In genomic region chr10:128495270-128495669, GRCm38 (mm10) we compare ENCODE assay signal across 1 mouse cellular context.
A peak's percentile ranks its signal among the peaks of the same experiment; 100 is the strongest.
TF ChIP-seq lines count a peak whose summit lies in the region.

No protein-coding gene starts in this region.

TF ChIP-seq in CH12.LX, 34 proteins besides CTCF, POLR2A, EP300 and RAD21:
- no peak for TF ChIP-seq ZMIZ1 (IDR thresholded peaks at IDR 0.05; ENCODE audit: low read depth, low read length)
- no peak for TF ChIP-seq RCOR1 (conservative IDR thresholded peaks at IDR 0.05; ENCODE audit: low read depth, low read length)
- 0 out of 2 replicates have a peak, but pooled peaks have one; percentile 6 for TF ChIP-seq ETS1 (conservative IDR thresholded peaks at IDR 0.05; ENCODE audit: low read depth, low read length)
- peak; percentile 88 for TF ChIP-seq ZNF384 (IDR thresholded peaks at IDR 0.05; ENCODE audit: low read depth, low read length)
- TF ChIP-seq MAZ (IDR thresholded peaks at IDR 0.05; ENCODE audit: low read depth, low read length), result 0 out of 2 replicates have a peak, but pooled peaks have one; percentile 24
- TF ChIP-seq ZKSCAN1 (IDR thresholded peaks at IDR 0.05; ENCODE audit: borderline replicate concordance, low read depth, low read length), result no peak
- TF ChIP-seq MEF2A (IDR thresholded peaks at IDR 0.05; ENCODE audit: borderline replicate concordance, low read depth, low read length), result 0 out of 2 replicates have a peak, but pooled peaks have one; percentile 20
- no peak for TF ChIP-seq NRF1 (IDR thresholded peaks at IDR 0.05; ENCODE audit: low read depth, low read length)
- 0 out of 2 replicates have a peak, but pooled peaks have one; percentile 19 for TF ChIP-seq IRF4 (IDR thresholded peaks at IDR 0.05; ENCODE audit: low read depth, low read length)
- TF ChIP-seq TCF12 (IDR thresholded peaks at IDR 0.05; ENCODE audit: low read depth, low read length), result no peak
- no peak for TF ChIP-seq PAX5 (IDR thresholded peaks at IDR 0.05; ENCODE audit: low read length)
- no peak for TF ChIP-seq USF2 (conservative IDR thresholded peaks at IDR 0.05; ENCODE audit: low read depth, low read length)
- TF ChIP-seq JUN (IDR thresholded peaks at IDR 0.05; ENCODE audit: insufficient read depth, low read depth, low read length), result no peak
- no peak for TF ChIP-seq MAX (IDR thresholded peaks at IDR 0.05; ENCODE audit: low read length)
- no peak for TF ChIP-seq E2F4 (IDR thresholded peaks at IDR 0.05; ENCODE audit: insufficient replicate concordance, low read depth, low read length)
